Mouse (Mus musculus): Measurements from ENCODE around the gene Nfatc4. TPM values are rescaled to one million over a fixed set of nuclear protein-coding genes. Genes with fewer than 3 reads are reported as not detected.

Nfatc4 gene
- polyA plus RNA-seq (2012; ENCODE audit: insufficient read depth, insufficient read length, low replicate concordance, missing spikeins), result not detected in 2 replicates

- under 1% methylated on average over 46 of the region's 46 CpGs for WGBS
- Histone ChIP-seq H3K4me3 (ENCODE audit: insufficient read depth, low read depth, low read length) (peak within 1 kb of the TSS; percentile 40), H3K4me1 (ENCODE audit: control insufficient read depth, insufficient read depth, low read length) (peaks cover 31% of the 10 kb centered on the region), H3K27ac (ENCODE audit: insufficient read depth, low read depth, low read length) (no peak within 1 kb of the TSS)
- TF ChIP-seq CTCF (IDR thresholded peaks at IDR 0.05; ENCODE audit: insufficient read depth, low read depth, low read length) (no peak), POLR2A (IDR thresholded peaks at IDR 0.05; ENCODE audit: insufficient read depth, low read depth, low read length) (no peak)
Measured at GRCm38 (mm10) chr14:55822991-55823762, at the start of gene Nfatc4. Nfatc4 (plus strand) TSS chr14:55823144.

- no peak overlapping the region for H3K27ac ChIP-seq (ENCODE audit: insufficient read depth, low read depth, low read length)
- H3K4me1 ChIP-seq (ENCODE audit: control insufficient read depth, insufficient read depth, low read length), result peaks cover 4% of the 10 kb centered on the region; the same call in 1 of the 2 replicates
- no peak overlapping the region for H3K4me3 ChIP-seq (ENCODE audit: insufficient read depth, low read depth, low read length)
- no peak for TF ChIP-seq POLR2A (IDR thresholded peaks at IDR 0.05; ENCODE audit: insufficient read depth, low read depth, low read length)
- TF ChIP-seq CTCF (IDR thresholded peaks at IDR 0.05; ENCODE audit: insufficient read depth, low read depth, low read length), result no peak
- 79% methylated on average over 7 of the region's 7 CpGs for WGBS
Measured at GRCm38 (mm10) chr14:55776711-55777110, 46.2 kb upstream of the Nfatc4 start.

DNA sequence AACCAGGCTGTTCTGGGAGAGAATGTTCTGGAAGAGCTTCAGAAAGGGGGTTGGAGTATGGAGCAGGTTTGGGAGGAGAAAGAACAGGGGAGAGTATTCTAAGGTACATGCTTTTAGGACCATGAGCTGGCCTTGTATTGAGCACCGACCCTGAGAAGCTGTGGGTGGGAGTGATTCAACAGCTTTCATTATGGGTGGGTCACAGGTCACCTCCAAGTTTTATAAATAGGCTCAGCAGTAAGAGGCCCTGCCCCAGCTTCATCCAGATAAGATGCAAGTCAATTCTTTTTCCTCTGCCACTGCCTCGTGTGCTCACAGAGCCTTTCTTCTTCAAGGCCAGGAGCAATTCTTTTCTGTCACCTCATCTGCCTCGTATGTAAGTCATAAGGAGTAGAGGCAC is 45.8 kb upstream of the Nfatc4 start:
- Histone ChIP-seq H3K4me3 (ENCODE audit: insufficient read depth, low read depth, low read length) (no peak overlapping the region), H3K4me1 (ENCODE audit: control insufficient read depth, insufficient read depth, low read length) (peaks cover 4% of the 10 kb centered on the region; the same call in 1 of the 2 replicates), H3K27ac (ENCODE audit: insufficient read depth, low read depth, low read length) (no peak overlapping the region)
- no peak for TF ChIP-seq CTCF (IDR thresholded peaks at IDR 0.05; ENCODE audit: insufficient read depth, low read depth, low read length)
- no peak for TF ChIP-seq POLR2A (IDR thresholded peaks at IDR 0.05; ENCODE audit: insufficient read depth, low read depth, low read length)
- WGBS, result 69% methylated on average over 3 of the region's 3 CpGs

DNA sequence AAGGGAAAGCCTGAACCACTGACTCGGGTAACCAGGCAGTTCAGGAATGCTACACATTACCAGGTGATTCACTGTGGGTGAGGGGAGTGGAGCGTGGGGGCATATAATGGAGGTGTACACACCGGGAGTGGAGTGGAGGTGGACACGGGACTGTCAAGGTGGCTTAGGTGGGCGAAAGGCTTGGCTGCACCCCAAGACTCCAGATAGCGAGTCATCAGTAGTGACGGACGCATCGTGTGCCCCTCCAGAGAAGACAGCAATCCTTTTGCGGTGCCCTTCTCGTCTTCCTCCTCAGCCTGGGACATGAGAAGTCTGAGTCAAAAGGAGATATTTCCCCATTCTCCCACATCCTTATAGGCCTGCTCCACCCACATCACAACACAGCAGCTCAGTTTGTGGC is 45.1 kb upstream of the Nfatc4 start:
- Histone ChIP-seq H3K4me1 (ENCODE audit: control insufficient read depth, insufficient read depth, low read length) (peaks cover 4% of the 10 kb centered on the region; the same call in 1 of the 2 replicates), H3K27ac (ENCODE audit: insufficient read depth, low read depth, low read length) (no peak overlapping the region)

GRCm38 (mm10) chr14:55778686-55779085 is 44.3 kb upstream of the Nfatc4 start:
- Histone ChIP-seq H3K4me3 (ENCODE audit: insufficient read depth, low read depth, low read length) (no peak overlapping the region), H3K4me1 (ENCODE audit: control insufficient read depth, insufficient read depth, low read length) (peaks cover 9% of the 10 kb centered on the region), H3K27ac (ENCODE audit: insufficient read depth, low read depth, low read length) (no peak overlapping the region)
- TF ChIP-seq POLR2A (IDR thresholded peaks at IDR 0.05; ENCODE audit: insufficient read depth, low read depth, low read length), result no peak
- no peak for TF ChIP-seq CTCF (IDR thresholded peaks at IDR 0.05; ENCODE audit: insufficient read depth, low read depth, low read length)
- WGBS, result 92% methylated on average over 15 of the region's 15 CpGs

More for the DNA sequence above, 45.1 kb upstream of the Nfatc4 start:
- no peak for TF ChIP-seq POLR2A (IDR thresholded peaks at IDR 0.05; ENCODE audit: insufficient read depth, low read depth, low read length)
- TF ChIP-seq CTCF (IDR thresholded peaks at IDR 0.05; ENCODE audit: insufficient read depth, low read depth, low read length), result no peak
- no peak overlapping the region for H3K4me3 ChIP-seq (ENCODE audit: insufficient read depth, low read depth, low read length)
- 80% methylated on average over 11 of the region's 11 CpGs for WGBS

DNA sequence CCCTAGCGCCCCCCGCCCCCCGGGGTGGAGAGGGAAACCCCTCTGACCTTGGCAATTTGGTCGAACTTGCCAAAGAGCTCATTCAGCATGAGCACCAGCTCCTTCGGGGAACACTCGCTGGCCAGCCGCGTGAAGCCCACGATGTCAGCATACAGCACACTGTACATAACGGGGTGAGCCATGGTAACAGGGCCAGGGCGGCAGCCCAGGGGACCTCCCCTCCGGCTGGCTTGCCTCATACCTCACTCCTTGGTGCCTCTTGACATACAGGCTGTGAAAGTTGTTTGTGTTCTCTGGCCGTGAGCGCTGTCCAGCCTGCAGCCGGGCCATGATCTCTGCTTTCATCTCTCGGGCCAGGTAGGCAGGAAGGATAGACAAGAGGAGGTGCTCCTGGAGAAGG is 43.3 kb upstream of the Nfatc4 start:
- no peak overlapping the region for H3K4me3 ChIP-seq (ENCODE audit: insufficient read depth, low read depth, low read length)
- H3K27ac ChIP-seq (ENCODE audit: insufficient read depth, low read depth, low read length), result no peak overlapping the region
- TF ChIP-seq CTCF (IDR thresholded peaks at IDR 0.05; ENCODE audit: insufficient read depth, low read depth, low read length) (no peak), POLR2A (IDR thresholded peaks at IDR 0.05; ENCODE audit: insufficient read depth, low read depth, low read length) (no peak)
- H3K4me1 ChIP-seq (ENCODE audit: control insufficient read depth, insufficient read depth, low read length), result peaks cover 13% of the 10 kb centered on the region
- WGBS, result 64% methylated on average over 16 of the region's 16 CpGs

GRCm38 (mm10) chr14:55780736-55781135 is 42.2 kb upstream of the Nfatc4 start:
- Histone ChIP-seq H3K4me1 (ENCODE audit: control insufficient read depth, insufficient read depth, low read length) (peaks cover 13% of the 10 kb centered on the region), H3K4me3 (ENCODE audit: insufficient read depth, low read depth, low read length) (no peak overlapping the region), H3K27ac (ENCODE audit: insufficient read depth, low read depth, low read length) (no peak overlapping the region)
- 84% methylated on average over 11 of the region's 11 CpGs for WGBS
- no peak for TF ChIP-seq CTCF (IDR thresholded peaks at IDR 0.05; ENCODE audit: insufficient read depth, low read depth, low read length)
- TF ChIP-seq POLR2A (IDR thresholded peaks at IDR 0.05; ENCODE audit: insufficient read depth, low read depth, low read length), result no peak

DNA sequence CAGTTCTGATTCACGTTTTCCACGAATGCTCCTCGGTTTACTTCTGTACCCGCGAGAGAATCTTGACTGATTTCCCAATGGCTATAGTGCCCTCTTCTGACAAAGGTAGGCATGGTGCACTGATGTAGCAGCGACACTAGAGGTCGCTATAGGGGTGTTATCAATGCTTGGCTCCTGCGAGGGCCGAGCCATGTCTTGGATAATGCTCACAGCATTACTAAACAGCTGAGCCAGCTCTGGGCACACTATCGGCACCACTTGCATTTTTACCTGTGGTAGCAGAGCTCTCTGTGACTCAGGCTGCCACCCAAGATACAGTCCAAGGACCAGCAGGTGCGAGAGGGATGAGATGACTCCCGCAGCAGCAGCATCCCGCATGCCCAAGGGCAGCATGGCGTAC is 41.6 kb upstream of the Nfatc4 start:
- H3K4me1 ChIP-seq (ENCODE audit: control insufficient read depth, insufficient read depth, low read length), result peaks cover 13% of the 10 kb centered on the region
- no peak overlapping the region for H3K27ac ChIP-seq (ENCODE audit: insufficient read depth, low read depth, low read length)
- H3K4me3 ChIP-seq (ENCODE audit: insufficient read depth, low read depth, low read length), result no peak overlapping the region
- TF ChIP-seq POLR2A (IDR thresholded peaks at IDR 0.05; ENCODE audit: insufficient read depth, low read depth, low read length), result no peak
- TF ChIP-seq CTCF (IDR thresholded peaks at IDR 0.05; ENCODE audit: insufficient read depth, low read depth, low read length), result peak; percentile 43; the same call in 1 of the 2 replicates
- WGBS, result 13% methylated on average over 14 of the region's 14 CpGs

GRCm38 (mm10) chr14:55782361-55782960 is 40.5 kb upstream of the Nfatc4 start:
- H3K27ac ChIP-seq (ENCODE audit: insufficient read depth, low read depth, low read length), result no peak overlapping the region
- TF ChIP-seq POLR2A (IDR thresholded peaks at IDR 0.05; ENCODE audit: insufficient read depth, low read depth, low read length) (no peak), CTCF (IDR thresholded peaks at IDR 0.05; ENCODE audit: insufficient read depth, low read depth, low read length) (no peak)

More at GRCm38 (mm10) chr14:55782361-55782960, 40.5 kb upstream of the Nfatc4 start:
- Histone ChIP-seq H3K4me3 (ENCODE audit: insufficient read depth, low read depth, low read length) (no peak overlapping the region), H3K4me1 (ENCODE audit: control insufficient read depth, insufficient read depth, low read length) (peaks cover 13% of the 10 kb centered on the region)
- WGBS, result 60% methylated on average over 9 of the region's 9 CpGs

Data from olfactory bulb, adult 2 months (tissue).